Mouse (Mus musculus) T-helper 2 cell (primary cell): Measurements from ENCODE around the gene Ube2a.

ENCODE experiments used
- in situ Hi-C: fragments of 300-600 bp; cut with MboI, MseI; formaldehyde crosslinking; loops from one replicate; pipeline ENCODE4 v1.15.1; 2025; ENCODE audit warnings: high pct_unique_total_duplicates

The Ube2a gene

GRCm38 (mm10) chrX:36901655-36902054 is 28.0 kb downstream of the Ube2a start:
- in situ Hi-C loops = no loop called here

- in situ Hi-C loops = no loop called here
These were observed 28.8 kb downstream of the Ube2a start, which contains the start of gene Nkrf for GRCm38 (mm10) chrX:36902321-36903114. Nkrf (minus strand) TSS chrX:36902899.

GRCm38 (mm10) chrX:36903115-36903768 is 29.5 kb downstream of the Ube2a start:
- in situ Hi-C loops = no loop called here

- in situ Hi-C loops = no loop called here
These were observed 32.8 kb downstream of the Ube2a start for GRCm38 (mm10) chrX:36906539-36906938.

GRCm38 (mm10) chrX:36911343-36911742 is 37.6 kb downstream of the Ube2a start:
- in situ Hi-C loops = no loop called here

GRCm38 (mm10) chrX:36917749-36918148 is 44.0 kb downstream of the Ube2a start:
- in situ Hi-C loops = no loop called here

- in situ Hi-C loops = no loop called here
These were observed 47.6 kb downstream of the Ube2a start for GRCm38 (mm10) chrX:36921346-36921745.

- in situ Hi-C loops = no loop called here
These were observed 55.1 kb downstream of the Ube2a start for GRCm38 (mm10) chrX:36928791-36929190.

- in situ Hi-C loops = no loop called here
These were observed 56.0 kb downstream of the Ube2a start for GRCm38 (mm10) chrX:36929694-36930093.

GRCm38 (mm10) chrX:36930574-36930973 is 56.9 kb downstream of the Ube2a start:
- in situ Hi-C loops = no loop called here
